Mouse (Mus musculus) embryonic facial prominence, embryonic 14.5 days (tissue): ENCODE measurements around the gene Cblb. TPM values are rescaled to one million over a fixed set of nuclear protein-coding genes. Genes with fewer than 3 reads are reported as not detected.

Experiments
- ATAC-seq: fragments of 200-750 bp; cut with Nextera tagmentation; 2 replicates; pipeline ENCODE4 v1.8.0; 2017; ENCODE audit warnings: low read depth, moderate number of reproducible peaks, moderate TSS enrichment
- DNase-seq: peaks from one replicate; pipeline ENCODE4 v3.0.0-alpha.2; 2015; ENCODE audit warnings: low spot score
- H3K27ac ChIP-seq: fragments of 300-500 bp; sonication (generic); replicated peaks from 2 replicates; pipeline ENCODE4 v1.5.1; 2014; ENCODE audit warnings: low read depth, mild to moderate bottlenecking, low read length, moderate library complexity
- H3K27me3 ChIP-seq: fragments of 300-500 bp; sonication (generic); replicated peaks from 2 replicates; pipeline ENCODE4 v1.6.1; 2014; ENCODE audit warnings: low read length; ENCODE audit not compliant: control insufficient read depth, insufficient read depth
- H3K36me3 ChIP-seq: fragments of 300-500 bp; sonication (generic); 2 replicates; pipeline ENCODE4 v1.6.1; 2014; ENCODE audit warnings: low read length, mixed read lengths; ENCODE audit not compliant: control insufficient read depth, insufficient read depth
- H3K4me1 ChIP-seq: fragments of 300-500 bp; sonication (generic); 2 replicates; pipeline ENCODE4 v1.6.1; 2014; ENCODE audit warnings: antibody characterized with exemption, low read length; ENCODE audit not compliant: control insufficient read depth, insufficient read depth
- H3K4me2 ChIP-seq: fragments of 300-500 bp; sonication (generic); 2 replicates; pipeline ENCODE4 v1.6.1; 2014; ENCODE audit warnings: low read depth, mild to moderate bottlenecking, low read length, moderate library complexity, mixed read lengths
- H3K4me3 ChIP-seq: fragments of 300-500 bp; sonication (generic); 2 replicates; pipeline ENCODE4 v1.5.1; 2014; ENCODE audit warnings: low read depth, mild to moderate bottlenecking, low read length
- H3K9ac ChIP-seq: fragments of 300-500 bp; sonication (generic); 2 replicates; pipeline ENCODE4 v1.6.1; 2014; ENCODE audit warnings: low read depth, mild to moderate bottlenecking, low read length, moderate library complexity, mixed read lengths
- H3K9me3 ChIP-seq: fragments of 300-500 bp; sonication (generic); 2 replicates; pipeline ENCODE4 v1.6.1; 2016; ENCODE audit warnings: low read length; ENCODE audit not compliant: control insufficient read depth
- WGBS: fragments of 180-500 bp; shearing (Covaris S2); extraction: QIAGEN DNeasy Blood & Tissue Kit; methylation state at CpG from one replicate; pipeline ENCODE4 v1.1.7; 2014; 5-methylcytosine and 5-hydroxymethylcytosine counted together
- polyA plus RNA-seq: library from polyadenylated mRNA; unstranded; fragments of >200 nt; fragmentation: Nextera tagmentation; extraction: Ambion mirVana; gene quantifications from 2 replicates; pipeline ENCODE4 v1.2.1, GENCODE M21; 2014

Cblb gene
- 18.6 and 18.8 TPM in 2 replicates for polyA plus RNA-seq

GRCm38 (mm10) chr16:52031091-52031689 lies at the start of gene Cblb:
Gene Cblb, plus strand, starts transcription at chr16:52031225.
- Histone ChIP-seq H3K4me2 (peak within 1 kb of the TSS; percentile 75), H3K27ac (peak within 1 kb of the TSS; percentile 97), H3K4me1 (peaks cover 26% of the 10 kb centered on the region), H3K36me3 (peaks cover 20% of the 10 kb centered on the region; the same call in 1 of the 2 replicates), H3K27me3 (no peaks in the 10 kb centered on the region), H3K9ac (peak within 1 kb of the TSS; percentile 93), H3K9me3 (no peaks in the 10 kb centered on the region), H3K4me3 (peak within 1 kb of the TSS; percentile 97)
- WGBS = under 1% methylated on average over 36 of the region's 38 CpGs
- DNase-seq = peak; percentile 99
- ATAC-seq = peak; percentile 99

DNA sequence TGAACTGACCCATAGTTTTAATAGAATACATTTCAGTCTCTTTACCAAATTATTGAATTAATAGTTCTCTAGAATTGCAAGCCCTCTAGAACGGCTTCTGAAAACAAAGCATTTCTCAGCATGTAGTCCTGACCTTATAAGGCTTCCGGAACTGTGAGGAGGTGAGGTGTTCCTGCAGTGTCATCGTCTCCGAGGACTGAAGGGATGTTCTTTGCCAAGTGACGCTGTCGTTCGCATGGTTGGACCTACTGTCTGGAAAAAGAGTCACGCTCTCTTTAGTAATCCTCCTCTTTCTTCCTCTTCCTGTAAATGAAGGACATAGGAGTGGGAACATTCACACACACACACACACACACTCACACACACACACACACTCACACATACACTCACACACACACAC lies 45.6 kb upstream of the Cblb start:
- no peak overlapping the region for H3K27ac ChIP-seq
- no peaks in the 10 kb centered on the region for H3K4me1 ChIP-seq
- ATAC-seq (no peak), DNase-seq (no peak)
- H3K4me2 ChIP-seq = no peak overlapping the region
- H3K27me3 ChIP-seq = no peaks in the 10 kb centered on the region
- H3K36me3 ChIP-seq = no peaks in the 10 kb centered on the region
- H3K4me3 ChIP-seq = no peak overlapping the region
- 50% methylated on average over 8 of the region's 8 CpGs for WGBS
- H3K9ac ChIP-seq = no peak overlapping the region
- no peaks in the 10 kb centered on the region for H3K9me3 ChIP-seq

DNA sequence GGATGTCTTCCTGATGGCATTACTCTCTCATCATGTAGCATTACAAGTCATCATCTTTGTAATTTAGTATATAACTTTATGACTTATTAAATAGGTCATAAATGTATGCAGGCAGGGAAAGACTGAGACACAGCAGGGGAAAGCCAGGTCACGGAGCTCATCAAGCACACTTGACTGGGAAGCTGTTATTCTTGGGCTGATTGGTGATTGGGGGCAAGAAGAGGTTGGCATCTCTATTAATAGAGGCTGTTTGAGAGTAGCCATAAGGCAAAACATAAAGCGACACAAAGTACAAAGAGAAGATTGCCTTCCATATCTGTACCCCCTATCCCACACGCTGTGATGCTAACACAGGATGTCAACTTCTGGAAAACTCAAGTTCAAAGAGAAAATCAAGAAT lies 44.8 kb upstream of the Cblb start:
- Histone ChIP-seq H3K4me2 (no peak overlapping the region), H3K27me3 (no peaks in the 10 kb centered on the region), H3K9ac (no peak overlapping the region), H3K9me3 (no peaks in the 10 kb centered on the region), H3K4me3 (no peak overlapping the region), H3K36me3 (no peaks in the 10 kb centered on the region), H3K4me1 (no peaks in the 10 kb centered on the region), H3K27ac (no peak overlapping the region)
- DNase-seq (no peak), ATAC-seq (no peak)
- 80% methylated on average over 3 of the region's 3 CpGs for WGBS

DNA sequence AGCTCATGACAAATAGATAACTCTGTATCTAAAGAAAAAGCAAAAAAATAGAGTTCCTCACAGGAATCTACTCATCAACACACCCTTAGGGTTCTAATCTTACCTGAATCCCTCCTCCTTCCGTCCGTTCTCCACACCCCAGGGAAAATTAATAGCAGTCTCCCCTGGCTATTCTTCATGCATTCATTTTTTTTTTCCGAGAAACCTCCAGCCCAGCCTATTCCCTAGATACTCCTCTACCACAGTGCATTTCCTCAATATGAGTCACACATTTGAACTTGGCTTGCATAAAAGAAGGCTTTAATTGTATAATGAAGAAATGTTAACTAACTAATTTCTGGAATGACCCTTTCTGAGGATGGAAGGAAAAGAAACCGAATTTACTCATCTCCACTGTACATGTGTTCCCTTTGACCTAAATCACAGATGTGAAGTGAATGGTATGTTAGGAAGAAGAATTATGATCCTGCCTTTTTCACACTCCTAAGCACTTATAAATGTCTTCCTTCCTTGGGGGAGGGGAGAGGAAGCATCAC lies 43.9 kb upstream of the Cblb start:
- 50% methylated on average over 4 of the region's 4 CpGs for WGBS
- no peaks in the 10 kb centered on the region for H3K27me3 ChIP-seq

GRCm38 (mm10) chr16:51988027-51988426 lies 43.0 kb upstream of the Cblb start:
- ATAC-seq = no peak
- DNase-seq = no peak
- Histone ChIP-seq H3K9ac (no peak overlapping the region), H3K27ac (no peak overlapping the region), H3K36me3 (no peaks in the 10 kb centered on the region), H3K4me2 (no peak overlapping the region), H3K4me1 (no peaks in the 10 kb centered on the region), H3K9me3 (no peaks in the 10 kb centered on the region), H3K27me3 (no peaks in the 10 kb centered on the region), H3K4me3 (no peak overlapping the region)

More for the DNA sequence above, 43.9 kb upstream of the Cblb start:
- no peak overlapping the region for H3K4me2 ChIP-seq
- no peak overlapping the region for H3K27ac ChIP-seq
- no peaks in the 10 kb centered on the region for H3K9me3 ChIP-seq
- ATAC-seq (no peak), DNase-seq (no peak)
- H3K4me1 ChIP-seq = no peaks in the 10 kb centered on the region
- no peak overlapping the region for H3K9ac ChIP-seq
- no peak overlapping the region for H3K4me3 ChIP-seq
- no peaks in the 10 kb centered on the region for H3K36me3 ChIP-seq

DNA sequence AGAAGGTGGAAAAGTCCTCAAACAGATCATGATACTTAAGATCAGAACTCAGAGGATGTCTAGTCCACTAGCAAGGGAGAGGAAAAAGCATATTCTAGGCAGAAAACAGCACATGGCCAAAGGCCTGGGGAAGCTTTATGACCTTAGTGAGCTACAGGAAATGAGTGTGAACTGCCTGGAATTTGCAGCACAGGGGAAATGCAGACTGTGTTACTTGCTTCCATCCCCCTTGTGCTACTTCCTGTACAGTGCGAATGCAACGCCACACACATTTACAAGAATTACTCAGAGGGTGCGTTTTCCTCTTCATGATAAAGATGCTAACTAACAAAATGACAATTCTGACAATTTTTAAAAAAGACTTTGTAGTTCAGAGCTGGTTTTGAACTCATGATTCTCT lies 41.8 kb upstream of the Cblb start:
- WGBS = 71% methylated on average over 3 of the region's 3 CpGs
- H3K36me3 ChIP-seq = no peaks in the 10 kb centered on the region
- no peak for DNase-seq
- no peak overlapping the region for H3K9ac ChIP-seq
- H3K27me3 ChIP-seq = no peaks in the 10 kb centered on the region
- no peak overlapping the region for H3K27ac ChIP-seq
- H3K4me3 ChIP-seq = no peak overlapping the region
- no peak for ATAC-seq
- no peak overlapping the region for H3K4me2 ChIP-seq
- H3K4me1 ChIP-seq = no peaks in the 10 kb centered on the region
- no peaks in the 10 kb centered on the region for H3K9me3 ChIP-seq

- no peaks in the 10 kb centered on the region for H3K27me3 ChIP-seq
- no peak overlapping the region for H3K9ac ChIP-seq
- 87% methylated on average over 3 of the region's 3 CpGs for WGBS
- no peaks in the 10 kb centered on the region for H3K36me3 ChIP-seq
- no peak overlapping the region for H3K27ac ChIP-seq
- H3K9me3 ChIP-seq = no peaks in the 10 kb centered on the region
- H3K4me2 ChIP-seq = no peak overlapping the region
- no peaks in the 10 kb centered on the region for H3K4me1 ChIP-seq
- no peak for DNase-seq
- H3K4me3 ChIP-seq = no peak overlapping the region
- no peak for ATAC-seq
These were observed 31.0 kb upstream of the Cblb start for GRCm38 (mm10) chr16:52000043-52000442.

DNA sequence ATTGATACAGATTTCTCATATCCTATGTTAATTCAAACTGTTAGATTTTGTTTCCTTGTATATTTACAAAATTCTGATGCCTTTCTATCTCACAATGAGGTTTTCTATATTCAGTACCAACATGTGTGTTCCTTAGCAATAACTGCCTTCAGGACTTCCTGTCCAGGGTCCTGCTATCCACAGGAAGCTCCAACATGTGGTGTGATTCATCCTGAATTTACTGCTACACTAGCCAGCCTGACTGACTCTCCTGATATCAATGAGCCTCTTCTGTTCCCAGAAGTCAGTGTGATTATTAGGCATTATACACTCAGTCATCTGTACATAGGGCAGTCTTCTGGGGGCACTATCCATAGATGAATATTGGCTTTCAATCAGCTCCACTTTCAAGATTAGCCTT lies 30.2 kb upstream of the Cblb start:
- no peak overlapping the region for H3K27ac ChIP-seq
- no peaks in the 10 kb centered on the region for H3K9me3 ChIP-seq
- no peaks in the 10 kb centered on the region for H3K4me1 ChIP-seq
- no peak overlapping the region for H3K4me3 ChIP-seq
- H3K36me3 ChIP-seq = no peaks in the 10 kb centered on the region
- DNase-seq (no peak), ATAC-seq (no peak)
- no peak overlapping the region for H3K9ac ChIP-seq
- no peaks in the 10 kb centered on the region for H3K27me3 ChIP-seq
- no peak overlapping the region for H3K4me2 ChIP-seq

GRCm38 (mm10) chr16:52007006-52007405 lies 24.0 kb upstream of the Cblb start:
- 59% methylated on average over 3 of the region's 3 CpGs for WGBS
- ATAC-seq (no peak), DNase-seq (no peak)
- H3K36me3 ChIP-seq = no peaks in the 10 kb centered on the region
- H3K9ac ChIP-seq = no peak overlapping the region
- H3K27me3 ChIP-seq = no peaks in the 10 kb centered on the region
- H3K4me1 ChIP-seq = no peaks in the 10 kb centered on the region; the same call in 1 of the 2 replicates
- H3K27ac ChIP-seq = no peak overlapping the region
- no peak overlapping the region for H3K4me2 ChIP-seq
- H3K9me3 ChIP-seq = no peaks in the 10 kb centered on the region
- no peak overlapping the region for H3K4me3 ChIP-seq
